Mouse (Mus musculus) thymus, postnatal 36 days (tissue): ENCODE results near the gene Olfr1183.
"Not testable (repeated sequence)": the region's sequence is repeated elsewhere in the genome, so short reads cannot be mapped to it uniquely, and the experiment has no call there.

Experiments used
- DNase-seq, 2 experiments: peaks; one replicate each; pipeline ENCODE4 v3.0.0; 2022; ENCODE audit warnings: mixed read lengths in 2 of 2

The Olfr1183 gene

GRCm38 (mm10) chr2:88454567-88454966 is at the start of gene Olfr1183:
Gene Olfr1183, plus strand, starts transcription at chr2:88454867.
- not testable (repeated sequence) for DNase-seq

- DNase-seq, result no peak
Observed at GRCm38 (mm10) chr2:88406353-88406752, 48.3 kb upstream of the Olfr1183 start, which contains the start of gene Olfr1179. Gene Olfr1179, minus strand, starts transcription at chr2:88406453.

- DNase-seq, result no peak
Observed at GRCm38 (mm10) chr2:88419051-88419450, 35.6 kb upstream of the Olfr1183 start, which contains the start of gene Olfr1180. Gene Olfr1180, minus strand, starts transcription at chr2:88419151.

- DNase-seq, result no peak
Observed at GRCm38 (mm10) chr2:88426071-88426470, 28.6 kb upstream of the Olfr1183 start, which contains the start of gene Olfr1181. Gene Olfr1181, minus strand, starts transcription at chr2:88426171.

- DNase-seq, result no peak
Observed at GRCm38 (mm10) chr2:88449031-88449430, 5.6 kb upstream of the Olfr1183 start, which contains the start of gene Gm13757. Gene Gm13757, minus strand, starts transcription at chr2:88449131.

GRCm38 (mm10) chr2:88483298-88483697 is 28.6 kb downstream of the Olfr1183 start, which contains the start of gene Olfr1184:
Gene Olfr1184, plus strand, starts transcription at chr2:88483598.
- DNase-seq, result no peak

- DNase-seq, result no peak
Observed at GRCm38 (mm10) chr2:88493020-88493419, 38.4 kb downstream of the Olfr1183 start, which contains the start of gene Olfr1185-ps1. Gene Olfr1185-ps1, plus strand, starts transcription at chr2:88493320.

- DNase-seq, result no peak
Observed at GRCm38 (mm10) chr2:88518251-88518650, 63.6 kb downstream of the Olfr1183 start, which contains the start of gene Olfr1186. Gene Olfr1186, plus strand, starts transcription at chr2:88518551.
